Mouse (Mus musculus): ENCODE measurements around the gene Ankdd1a. TPM values are rescaled to one million over a fixed set of nuclear protein-coding genes. Genes with fewer than 3 reads are reported as not detected.

Ankdd1a gene
- total RNA-seq, 2 experiments from 2014 or later = 4.8 to 5.0 TPM

- no peak overlapping the region for H3K27ac ChIP-seq
- H3K4me3 ChIP-seq = no peak overlapping the region
- no peak for TF ChIP-seq CTCF (conservative IDR thresholded peaks at IDR 0.05)
- DNase-seq (ENCODE audit: low spot score in 2 of 2) = no peak
Observed at GRCm38 (mm10) chr9:65537901-65538630, 18.1 kb upstream of the Ankdd1a start.

- Histone ChIP-seq H3K27ac (no peak overlapping the region), H3K4me3 (no peak overlapping the region)
- no peak for DNase-seq (ENCODE audit: low spot score in 2 of 2)
- TF ChIP-seq CTCF (conservative IDR thresholded peaks at IDR 0.05) = no peak
Observed at GRCm38 (mm10) chr9:65536491-65536890, 16.5 kb upstream of the Ankdd1a start.

- TF ChIP-seq CTCF (conservative IDR thresholded peaks at IDR 0.05) = no peak
- H3K4me3 ChIP-seq = no peak overlapping the region
- H3K27ac ChIP-seq = no peak overlapping the region
- no peak for DNase-seq (ENCODE audit: low spot score in 2 of 2)
Observed at GRCm38 (mm10) chr9:65535789-65536469, 15.9 kb upstream of the Ankdd1a start.

- no peak overlapping the region for H3K4me3 ChIP-seq
- no peak for TF ChIP-seq CTCF (conservative IDR thresholded peaks at IDR 0.05)
- no peak overlapping the region for H3K27ac ChIP-seq
- DNase-seq (ENCODE audit: low spot score in 2 of 2) = no peak
Observed at GRCm38 (mm10) chr9:65535191-65535722, 15.3 kb upstream of the Ankdd1a start.

- no peak overlapping the region for H3K4me3 ChIP-seq
- no peak for DNase-seq (ENCODE audit: low spot score in 2 of 2)
- no peak for TF ChIP-seq CTCF (conservative IDR thresholded peaks at IDR 0.05)
- H3K27ac ChIP-seq = no peak overlapping the region
Observed at GRCm38 (mm10) chr9:65534111-65534510, 14.1 kb upstream of the Ankdd1a start.

- DNase-seq (ENCODE audit: low spot score in 2 of 2) = no peak
- TF ChIP-seq CTCF (conservative IDR thresholded peaks at IDR 0.05) = no peak
- H3K4me3 ChIP-seq = no peak overlapping the region
- H3K27ac ChIP-seq = no peak overlapping the region
Observed at GRCm38 (mm10) chr9:65532986-65533385, 13.0 kb upstream of the Ankdd1a start.

- H3K4me3 ChIP-seq = no peak overlapping the region
- TF ChIP-seq CTCF (conservative IDR thresholded peaks at IDR 0.05) = no peak
- no peak for DNase-seq (ENCODE audit: low spot score in 2 of 2)
- H3K27ac ChIP-seq = no peak overlapping the region
Observed at GRCm38 (mm10) chr9:65531283-65531682, 11.3 kb upstream of the Ankdd1a start.

- Histone ChIP-seq H3K27ac (no peak overlapping the region), H3K4me3 (no peak overlapping the region)
- DNase-seq (ENCODE audit: low spot score in 2 of 2) = no peak
- TF ChIP-seq CTCF (conservative IDR thresholded peaks at IDR 0.05) = no peak
Observed at GRCm38 (mm10) chr9:65529659-65530058, 9.7 kb upstream of the Ankdd1a start.

GRCm38 (mm10) chr9:65528417-65529038 is 8.5 kb upstream of the Ankdd1a start:
- Histone ChIP-seq H3K27ac (no peak overlapping the region), H3K4me3 (no peak overlapping the region)
- TF ChIP-seq CTCF (conservative IDR thresholded peaks at IDR 0.05) = no peak
- no peak for DNase-seq (ENCODE audit: low spot score in 2 of 2)

GRCm38 (mm10) chr9:65525445-65526195 is 5.6 kb upstream of the Ankdd1a start:
- Histone ChIP-seq H3K27ac (no peak overlapping the region), H3K4me3 (no peak overlapping the region)
- DNase-seq (ENCODE audit: low spot score in 2 of 2) = no peak
- TF ChIP-seq CTCF (conservative IDR thresholded peaks at IDR 0.05) = no peak

- peak; percentile 76 to 82 for DNase-seq (ENCODE audit: low spot score in 2 of 2)
- TF ChIP-seq CTCF (conservative IDR thresholded peaks at IDR 0.05) = peak; percentile 94
- Histone ChIP-seq H3K27ac (no peak overlapping the region), H3K4me3 (no peak overlapping the region)
Observed at GRCm38 (mm10) chr9:65523611-65524364, 3.8 kb upstream of the Ankdd1a start.

- 0 out of 2 replicates have a peak, but pooled peaks have one; percentile 2 for TF ChIP-seq CTCF (conservative IDR thresholded peaks at IDR 0.05)
- Histone ChIP-seq H3K4me3 (peak overlapping the region; percentile 44), H3K27ac (peak overlapping the region; percentile 81)
- peak; percentile 44 to 61 for DNase-seq (ENCODE audit: low spot score in 2 of 2)
Observed at GRCm38 (mm10) chr9:65520505-65520876, 498 bp upstream of the Ankdd1a start.
